Mouse (Mus musculus) intestine, postnatal 0 days (tissue): ENCODE results near the gene Cyfip1. TPM values are rescaled to one million over a fixed set of nuclear protein-coding genes. Genes with fewer than 3 reads are reported as not detected.

Source experiments
- ATAC-seq: fragments of 200-750 bp; cut with Nextera tagmentation; 2 replicates; pipeline ENCODE4 v1.8.0; 2017; ENCODE audit warnings: mild to moderate bottlenecking, moderate TSS enrichment, moderate library complexity
- H3K27ac ChIP-seq: fragments of 300-500 bp; sonication (generic); 2 replicates; pipeline ENCODE4 v1.5.1; 2014; ENCODE audit warnings: mild to moderate bottlenecking, low read depth, low read length, moderate library complexity
- H3K27me3 ChIP-seq: fragments of 300-500 bp; sonication (generic); replicated peaks from 2 replicates; pipeline ENCODE4 v1.6.1; 2014; ENCODE audit warnings: low read length, mixed read lengths; ENCODE audit not compliant: control insufficient read depth, insufficient read depth
- H3K36me3 ChIP-seq: fragments of 300-500 bp; sonication (generic); 2 replicates; pipeline ENCODE4 v1.6.1; 2014; ENCODE audit warnings: mild to moderate bottlenecking, moderate library complexity; ENCODE audit not compliant: control insufficient read depth, insufficient read depth
- H3K4me1 ChIP-seq: fragments of 300-500 bp; sonication (generic); replicated peaks from 2 replicates; pipeline ENCODE4 v1.6.1; 2014; ENCODE audit warnings: antibody characterized with exemption, low read length, mixed read lengths; ENCODE audit not compliant: control insufficient read depth, insufficient read depth
- H3K4me2 ChIP-seq: fragments of 300-500 bp; sonication (generic); replicated peaks from 2 replicates; pipeline ENCODE4 v1.6.1; 2014; ENCODE audit warnings: low read depth, mild to moderate bottlenecking, moderate library complexity
- H3K4me3 ChIP-seq: fragments of 300-500 bp; sonication (generic); 2 replicates; pipeline ENCODE4 v1.5.1; 2014; ENCODE audit warnings: low read depth, low read length
- H3K9ac ChIP-seq: fragments of 300-500 bp; sonication (generic); 2 replicates; pipeline ENCODE4 v1.6.1; 2014; ENCODE audit warnings: mild to moderate bottlenecking, low read depth, low read length
- H3K9me3 ChIP-seq: fragments of 300-500 bp; sonication (generic); 2 replicates; pipeline ENCODE4 v1.6.1; 2016; ENCODE audit warnings: mixed run types; ENCODE audit not compliant: control insufficient read depth
- CTCF ChIP-seq: sonication (generic); IDR thresholded peaks from 2 replicates; pipeline ENCODE4 v1.5.1; 2016; ENCODE audit warnings: low read depth, mild to moderate bottlenecking, control low read depth, antibody characterized with exemption, moderate library complexity
- WGBS: fragments of 180-500 bp; shearing (Covaris S2); extraction: QIAGEN DNeasy Blood & Tissue Kit; methylation state at CpG from one replicate; pipeline ENCODE4 v1.1.7; 2014; 5-methylcytosine and 5-hydroxymethylcytosine counted together
- polyA plus RNA-seq: library from polyadenylated mRNA; unstranded; fragments of >200 nt; fragmentation: Nextera tagmentation; extraction: Ambion mirVana; gene quantifications from 2 replicates; pipeline ENCODE4 v1.2.1, GENCODE M21; 2015

The Cyfip1 gene
- polyA plus RNA-seq, 1 experiment from 2014 or later: 49.0 TPM

- WGBS: 91% methylated on average over 6 of the region's 6 CpGs
- Histone ChIP-seq H3K27me3 (no peaks in the 10 kb centered on the region), H3K4me2 (no peak overlapping the region), H3K4me3 (no peak overlapping the region), H3K9ac (no peak overlapping the region), H3K9me3 (no peaks in the 10 kb centered on the region), H3K27ac (no peak overlapping the region), H3K36me3 (peaks cover 33% of the 10 kb centered on the region), H3K4me1 (no peaks in the 10 kb centered on the region; the same call in 1 of the 2 replicates)
- no peak for ATAC-seq
- TF ChIP-seq CTCF: peak; percentile 19; the same call in 1 of the 2 replicates
Measured at GRCm38 (mm10) chr7:55870340-55871020, 28.9 kb downstream of the Cyfip1 start.

GRCm38 (mm10) chr7:55871476-55871875, 29.9 kb downstream of the Cyfip1 start:
- Histone ChIP-seq H3K4me1 (no peaks in the 10 kb centered on the region; the same call in 1 of the 2 replicates), H3K9ac (no peak overlapping the region), H3K27me3 (no peaks in the 10 kb centered on the region), H3K9me3 (no peaks in the 10 kb centered on the region), H3K4me3 (no peak overlapping the region), H3K36me3 (peaks cover 39% of the 10 kb centered on the region), H3K4me2 (no peak overlapping the region), H3K27ac (no peak overlapping the region)
- TF ChIP-seq CTCF: no peak
- ATAC-seq: no peak
- 59% methylated on average over 5 of the region's 5 CpGs for WGBS

GRCm38 (mm10) chr7:55874703-55875102, 33.2 kb downstream of the Cyfip1 start:
- Histone ChIP-seq H3K4me1 (no peaks in the 10 kb centered on the region; the same call in 1 of the 2 replicates), H3K36me3 (peaks cover 69% of the 10 kb centered on the region), H3K27me3 (no peaks in the 10 kb centered on the region), H3K4me3 (no peak overlapping the region), H3K4me2 (no peak overlapping the region), H3K9ac (no peak overlapping the region), H3K9me3 (no peaks in the 10 kb centered on the region), H3K27ac (no peak overlapping the region)
- 85% methylated on average over 7 of the region's 7 CpGs for WGBS
- ATAC-seq: no peak
- no peak for TF ChIP-seq CTCF

- H3K36me3 ChIP-seq: peaks cover 90% of the 10 kb centered on the region
- no peaks in the 10 kb centered on the region for H3K4me1 ChIP-seq
- no peak overlapping the region for H3K4me3 ChIP-seq
- 81% methylated on average over 10 of the region's 10 CpGs for WGBS
- no peak overlapping the region for H3K27ac ChIP-seq
- no peak overlapping the region for H3K9ac ChIP-seq
- TF ChIP-seq CTCF: no peak
- no peaks in the 10 kb centered on the region for H3K27me3 ChIP-seq
- no peak overlapping the region for H3K4me2 ChIP-seq
- H3K9me3 ChIP-seq: no peaks in the 10 kb centered on the region
- ATAC-seq: no peak
Measured at GRCm38 (mm10) chr7:55877721-55878120, 36.2 kb downstream of the Cyfip1 start.

GRCm38 (mm10) chr7:55880882-55881281, 39.3 kb downstream of the Cyfip1 start:
- H3K4me2 ChIP-seq: no peak overlapping the region
- WGBS: 86% methylated on average over 9 of the region's 9 CpGs
- H3K27ac ChIP-seq: no peak overlapping the region
- no peaks in the 10 kb centered on the region for H3K4me1 ChIP-seq
- no peaks in the 10 kb centered on the region for H3K27me3 ChIP-seq
- TF ChIP-seq CTCF: no peak
- H3K4me3 ChIP-seq: no peak overlapping the region
- peaks cover 65% of the 10 kb centered on the region for H3K36me3 ChIP-seq
- H3K9ac ChIP-seq: no peak overlapping the region
- no peaks in the 10 kb centered on the region for H3K9me3 ChIP-seq
- no peak for ATAC-seq

GRCm38 (mm10) chr7:55888603-55889002, 47.1 kb downstream of the Cyfip1 start:
- 87% methylated on average over 4 of the region's 4 CpGs for WGBS
- H3K4me2 ChIP-seq: no peak overlapping the region
- H3K27ac ChIP-seq: no peak overlapping the region
- no peak overlapping the region for H3K4me3 ChIP-seq
- no peak for ATAC-seq
- no peak for TF ChIP-seq CTCF
- H3K27me3 ChIP-seq: no peaks in the 10 kb centered on the region
- H3K9me3 ChIP-seq: no peaks in the 10 kb centered on the region
- H3K4me1 ChIP-seq: no peaks in the 10 kb centered on the region
- H3K36me3 ChIP-seq: peaks cover 59% of the 10 kb centered on the region
- H3K9ac ChIP-seq: no peak overlapping the region
